Mouse (Mus musculus) midbrain, embryonic 16.5 days (tissue): Measurements from ENCODE around the gene Foxo6. TPM values are rescaled to one million over a fixed set of nuclear protein-coding genes. Genes with fewer than 3 reads are reported as not detected.

Experiments used
- ATAC-seq: fragments of 200-750 bp; cut with Nextera tagmentation; 2 replicates; pipeline ENCODE4 v1.8.0; 2017; ENCODE audit warnings: moderate TSS enrichment
- H3K27ac ChIP-seq: fragments of 300-500 bp; sonication (generic); 2 replicates; pipeline ENCODE4 v1.5.1; 2014; ENCODE audit warnings: mild to moderate bottlenecking, low read length, mixed read lengths
- H3K27me3 ChIP-seq: fragments of 300-500 bp; sonication (generic); 2 replicates; pipeline ENCODE4 v1.6.1; 2014; ENCODE audit warnings: low read depth, low read length, mixed read lengths; ENCODE audit not compliant: control insufficient read depth, insufficient read depth
- H3K36me3 ChIP-seq: fragments of 300-500 bp; sonication (generic); 2 replicates; pipeline ENCODE4 v1.6.1; 2014; ENCODE audit warnings: mild to moderate bottlenecking, low read length, moderate library complexity, mixed read lengths; ENCODE audit not compliant: control insufficient read depth, insufficient read depth
- H3K4me1 ChIP-seq: fragments of 300-500 bp; sonication (generic); 2 replicates; pipeline ENCODE4 v1.6.1; 2014; ENCODE audit warnings: mild to moderate bottlenecking, low read length, mixed read lengths; ENCODE audit not compliant: control insufficient read depth, insufficient read depth
- H3K4me2 ChIP-seq: fragments of 300-500 bp; sonication (generic); 2 replicates; pipeline ENCODE4 v1.6.1; 2014; ENCODE audit warnings: mild to moderate bottlenecking, low read length, mixed read lengths
- H3K4me3 ChIP-seq: fragments of 300-500 bp; sonication (generic); 2 replicates; pipeline ENCODE4 v1.5.1; 2014; ENCODE audit warnings: low read depth, mild to moderate bottlenecking, low read length, moderate library complexity, mixed read lengths
- H3K9ac ChIP-seq: fragments of 300-500 bp; sonication (generic); 2 replicates; pipeline ENCODE4 v1.6.1; 2014; ENCODE audit warnings: low read depth, low read length, mixed read lengths
- H3K9me3 ChIP-seq: fragments of 300-500 bp; sonication (generic); replicated peaks from 2 replicates; pipeline ENCODE4 v1.6.1; 2014; ENCODE audit warnings: mild to moderate bottlenecking, low read length, mixed read lengths; ENCODE audit not compliant: control insufficient read depth, poor library complexity, severe bottlenecking
- WGBS: fragments of 180-500 bp; shearing (Covaris S2); extraction: QIAGEN DNeasy Blood & Tissue Kit; methylation state at CpG from one replicate; pipeline ENCODE4 v1.1.7; 2014; 5-methylcytosine and 5-hydroxymethylcytosine counted together
- polyA plus RNA-seq: library from polyadenylated mRNA; unstranded; fragments of >200 nt; fragmentation: Nextera tagmentation; extraction: Ambion mirVana; gene quantifications from 2 replicates; pipeline ENCODE4 v1.2.1, GENCODE M21; 2015

Gene Foxo6
- polyA plus RNA-seq, 1 experiment from 2014 or later: 1.1 TPM

DNA sequence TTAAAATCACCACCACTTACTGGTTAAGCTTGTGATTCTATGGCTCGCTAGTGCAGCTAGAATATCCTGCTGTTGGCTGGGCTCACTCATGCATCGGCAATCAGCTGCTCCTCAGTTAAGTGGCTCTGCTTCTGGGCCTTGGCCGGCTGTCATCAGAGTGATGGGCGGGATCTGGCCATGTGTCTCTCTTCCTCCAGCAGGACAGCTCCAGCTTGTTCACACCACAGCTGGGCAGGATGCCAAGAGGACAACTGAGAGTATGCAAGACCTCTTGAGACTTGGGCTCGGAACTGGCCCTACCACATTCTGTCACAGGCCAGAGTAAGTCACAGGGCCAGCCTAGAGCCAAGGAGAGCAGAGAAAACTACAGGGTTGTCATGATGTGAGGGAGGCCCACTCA lies 39.7 kb downstream of the Foxo6 start:
- H3K27ac ChIP-seq: no peak overlapping the region
- no peak overlapping the region for H3K9ac ChIP-seq
- 34% methylated on average over 5 of the region's 5 CpGs for WGBS
- H3K4me3 ChIP-seq: no peak overlapping the region
- H3K27me3 ChIP-seq: no peaks in the 10 kb centered on the region
- H3K4me2 ChIP-seq: no peak overlapping the region
- H3K36me3 ChIP-seq: no peaks in the 10 kb centered on the region
- no peaks in the 10 kb centered on the region for H3K9me3 ChIP-seq
- no peak for ATAC-seq
- peaks cover 42% of the 10 kb centered on the region for H3K4me1 ChIP-seq

DNA sequence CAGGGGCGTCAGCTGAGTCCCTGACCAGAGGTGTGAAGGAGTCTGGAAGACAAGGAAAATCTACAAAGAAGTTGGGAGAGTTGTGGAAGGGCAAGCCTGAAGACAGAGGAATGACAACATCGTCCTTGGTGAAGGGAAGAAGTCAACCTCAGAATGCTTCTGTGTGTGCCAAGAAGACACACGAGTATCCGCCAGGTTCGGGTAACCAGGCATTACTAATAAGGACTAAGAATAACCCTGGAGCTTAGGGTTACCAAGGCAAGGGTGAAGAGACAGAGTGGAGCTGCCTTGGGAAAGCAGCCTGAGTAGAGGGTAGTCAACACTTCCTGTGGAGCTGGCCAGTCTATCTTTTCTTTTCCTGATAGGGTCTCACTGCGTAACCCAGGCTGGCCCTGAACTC lies 41.1 kb downstream of the Foxo6 start:
- H3K9me3 ChIP-seq: no peaks in the 10 kb centered on the region
- ATAC-seq: no peak
- 92% methylated on average over 6 of the region's 6 CpGs for WGBS
- no peak overlapping the region for H3K9ac ChIP-seq
- no peak overlapping the region for H3K4me2 ChIP-seq
- no peaks in the 10 kb centered on the region for H3K36me3 ChIP-seq
- H3K27me3 ChIP-seq: no peaks in the 10 kb centered on the region
- H3K4me3 ChIP-seq: no peak overlapping the region
- peaks cover 47% of the 10 kb centered on the region for H3K4me1 ChIP-seq
- no peak overlapping the region for H3K27ac ChIP-seq

DNA sequence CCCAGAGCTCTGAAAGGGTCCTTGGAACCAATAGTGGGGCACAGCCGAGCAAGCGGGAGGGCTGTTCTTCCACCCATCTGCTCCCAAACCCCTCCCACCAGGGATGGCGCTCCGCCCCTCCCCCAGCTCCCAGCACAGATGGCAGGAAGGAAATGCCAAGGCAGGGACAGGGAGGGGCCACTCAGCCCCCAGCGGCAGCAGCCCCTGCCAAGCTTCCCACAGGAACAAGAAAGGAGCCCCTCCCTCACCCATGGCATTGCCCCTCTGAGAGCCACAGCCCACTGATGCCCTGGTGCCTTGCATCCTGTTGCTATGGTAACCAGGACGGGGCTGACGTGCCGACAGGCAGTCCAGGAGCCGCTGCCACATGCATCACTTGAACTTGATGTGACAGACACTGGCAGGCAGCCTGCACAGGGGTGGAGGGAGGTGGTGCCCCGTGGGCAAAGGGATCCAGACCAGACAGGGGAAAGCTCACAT lies 44.3 kb downstream of the Foxo6 start:
- ATAC-seq: peak; percentile 91
- peak overlapping the region; percentile 81 for H3K27ac ChIP-seq
- no peaks in the 10 kb centered on the region for H3K9me3 ChIP-seq
- H3K27me3 ChIP-seq: no peaks in the 10 kb centered on the region
- peak overlapping the region; percentile 48 for H3K4me2 ChIP-seq
- WGBS: 0% methylated on average over 10 of the region's 10 CpGs
- peak overlapping the region; percentile 12 for H3K4me3 ChIP-seq
- H3K4me1 ChIP-seq: peaks cover 35% of the 10 kb centered on the region
- H3K9ac ChIP-seq: peak overlapping the region; percentile 54
- no peaks in the 10 kb centered on the region for H3K36me3 ChIP-seq

DNA sequence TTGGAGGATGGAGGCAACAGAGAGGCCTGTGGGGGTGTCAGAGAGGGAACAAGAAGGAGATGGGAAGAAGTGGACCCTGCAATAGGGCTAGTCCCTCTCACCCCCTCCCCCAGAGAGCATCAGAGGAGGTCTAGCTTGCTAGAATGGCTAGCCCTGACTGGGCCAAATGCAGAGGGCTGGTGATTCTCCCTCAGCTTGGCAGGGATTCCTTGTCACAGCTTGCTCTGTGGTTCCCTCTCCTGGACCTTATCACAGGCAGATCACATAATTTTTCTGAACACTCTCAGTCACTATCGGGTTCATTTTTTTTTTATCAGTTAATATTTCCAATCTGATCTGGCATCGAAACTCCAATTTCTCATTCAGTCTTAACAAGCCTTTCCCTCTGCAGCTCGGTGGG lies 46.0 kb downstream of the Foxo6 start:
- no peaks in the 10 kb centered on the region for H3K9me3 ChIP-seq
- WGBS: 53% methylated on average over 3 of the region's 3 CpGs
- H3K4me3 ChIP-seq: no peak overlapping the region
- no peak for ATAC-seq
- peaks cover 35% of the 10 kb centered on the region for H3K4me1 ChIP-seq
- peak overlapping the region; percentile 38 for H3K9ac ChIP-seq
- no peak overlapping the region for H3K4me2 ChIP-seq
- peak overlapping the region; percentile 81 for H3K27ac ChIP-seq
- H3K36me3 ChIP-seq: no peaks in the 10 kb centered on the region
- H3K27me3 ChIP-seq: no peaks in the 10 kb centered on the region

DNA sequence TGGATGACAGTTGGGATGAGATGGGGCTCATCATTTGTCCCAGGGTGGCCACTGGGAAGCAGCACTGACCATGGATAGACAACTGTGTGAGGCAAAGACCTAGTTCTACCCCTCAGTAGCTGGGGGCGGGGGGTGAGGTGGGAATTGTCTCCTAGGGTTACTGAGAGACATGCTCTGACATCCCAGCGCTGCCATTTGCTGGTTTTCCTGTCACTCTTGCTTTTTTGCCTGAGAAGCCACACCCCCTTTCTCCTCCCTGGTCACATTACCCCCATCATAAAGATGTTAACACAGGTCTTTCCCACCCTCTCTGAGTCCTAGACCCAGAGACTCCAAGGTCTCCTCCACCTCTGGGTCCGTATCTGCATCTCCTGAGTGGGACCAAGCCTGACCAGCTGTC lies 47.7 kb downstream of the Foxo6 start:
- Histone ChIP-seq H3K9ac (no peak overlapping the region), H3K27ac (no peak overlapping the region), H3K4me3 (no peak overlapping the region), H3K4me2 (no peak overlapping the region), H3K4me1 (peaks cover 35% of the 10 kb centered on the region), H3K27me3 (no peaks in the 10 kb centered on the region), H3K9me3 (no peaks in the 10 kb centered on the region), H3K36me3 (no peaks in the 10 kb centered on the region)
- no peak for ATAC-seq
- WGBS: 63% methylated on average over 3 of the region's 3 CpGs

DNA sequence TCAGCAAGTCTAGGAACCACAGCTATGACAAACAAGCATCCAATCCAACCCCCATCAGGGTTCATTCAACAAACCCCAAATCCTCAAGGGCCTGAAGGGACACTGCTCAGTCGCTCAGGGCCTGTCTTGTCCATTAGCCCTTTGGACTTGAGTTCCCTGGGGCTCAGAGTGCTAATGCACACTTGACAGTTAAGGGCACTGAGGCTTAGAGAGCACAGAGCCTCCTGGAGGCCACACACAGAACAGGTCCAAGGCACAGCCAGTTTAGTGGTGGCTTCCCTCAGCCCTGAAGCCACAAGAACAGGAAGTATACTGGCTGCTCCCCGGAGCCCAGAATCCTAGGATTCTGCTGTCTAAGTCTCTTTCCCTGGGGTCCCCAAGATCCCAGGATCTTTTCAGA lies 53.9 kb downstream of the Foxo6 start:
- WGBS: 80% methylated on average over 2 of the region's 2 CpGs
- ATAC-seq: no peak
- no peak overlapping the region for H3K4me3 ChIP-seq

DNA sequence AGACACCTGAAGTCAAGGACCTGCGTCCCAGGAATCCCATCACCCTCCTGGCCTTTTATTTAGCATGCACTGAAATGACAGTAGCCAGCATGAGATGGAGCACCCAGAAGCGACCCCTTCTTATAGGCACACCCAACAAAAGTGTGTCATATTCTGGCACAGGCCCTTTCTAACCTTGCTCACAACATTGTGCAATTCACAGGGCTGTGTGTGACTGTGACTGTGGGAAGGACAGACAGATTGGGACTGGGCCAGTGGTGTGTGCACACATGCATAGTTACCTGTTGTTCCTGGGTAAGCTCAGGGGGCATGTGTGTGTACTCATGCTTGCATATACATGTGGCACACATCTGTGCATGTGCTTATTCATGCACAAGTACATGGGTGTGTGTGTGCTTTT lies 54.6 kb downstream of the Foxo6 start:
- no peak for ATAC-seq
- no peak overlapping the region for H3K4me2 ChIP-seq
- 86% methylated on average over 2 of the region's 2 CpGs for WGBS

More for the DNA sequence above, 53.9 kb downstream of the Foxo6 start:
- H3K27me3 ChIP-seq: no peaks in the 10 kb centered on the region
- no peaks in the 10 kb centered on the region for H3K36me3 ChIP-seq
- H3K27ac ChIP-seq: no peak overlapping the region
- no peak overlapping the region for H3K9ac ChIP-seq
- H3K4me1 ChIP-seq: no peaks in the 10 kb centered on the region
- no peaks in the 10 kb centered on the region for H3K9me3 ChIP-seq
- H3K4me2 ChIP-seq: no peak overlapping the region

DNA sequence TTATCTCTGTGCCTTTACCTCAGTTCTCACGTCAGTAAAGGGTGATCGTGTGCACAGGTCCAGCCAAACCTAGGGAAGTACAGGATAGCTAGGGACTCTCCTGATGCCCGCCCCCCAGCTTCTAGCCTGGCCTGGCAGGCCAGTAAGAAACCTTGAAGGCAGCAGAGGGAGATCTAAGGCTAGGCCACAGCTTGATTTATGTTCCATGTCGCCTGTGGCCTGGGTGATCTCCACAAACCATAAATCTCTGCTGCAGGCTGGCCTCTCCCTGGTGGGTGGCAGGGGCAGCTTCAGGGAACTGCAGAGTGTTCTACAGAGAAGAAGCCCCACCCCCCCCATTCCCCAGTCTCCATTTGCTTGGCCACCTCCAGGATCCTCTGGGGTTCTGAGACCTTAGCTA lies 55.2 kb downstream of the Foxo6 start:
- ATAC-seq: no peak
- 72% methylated on average over 4 of the region's 4 CpGs for WGBS
- no peak overlapping the region for H3K9ac ChIP-seq
- no peak overlapping the region for H3K27ac ChIP-seq
- H3K27me3 ChIP-seq: no peaks in the 10 kb centered on the region
- no peaks in the 10 kb centered on the region for H3K9me3 ChIP-seq
- H3K36me3 ChIP-seq: no peaks in the 10 kb centered on the region
- no peak overlapping the region for H3K4me2 ChIP-seq
- H3K4me1 ChIP-seq: no peaks in the 10 kb centered on the region
- no peak overlapping the region for H3K4me3 ChIP-seq

More for the DNA sequence above, 54.6 kb downstream of the Foxo6 start:
- no peaks in the 10 kb centered on the region for H3K9me3 ChIP-seq
- no peak overlapping the region for H3K27ac ChIP-seq
- no peaks in the 10 kb centered on the region for H3K4me1 ChIP-seq
- no peak overlapping the region for H3K4me3 ChIP-seq
- no peak overlapping the region for H3K9ac ChIP-seq
- H3K36me3 ChIP-seq: no peaks in the 10 kb centered on the region
- H3K27me3 ChIP-seq: no peaks in the 10 kb centered on the region

DNA sequence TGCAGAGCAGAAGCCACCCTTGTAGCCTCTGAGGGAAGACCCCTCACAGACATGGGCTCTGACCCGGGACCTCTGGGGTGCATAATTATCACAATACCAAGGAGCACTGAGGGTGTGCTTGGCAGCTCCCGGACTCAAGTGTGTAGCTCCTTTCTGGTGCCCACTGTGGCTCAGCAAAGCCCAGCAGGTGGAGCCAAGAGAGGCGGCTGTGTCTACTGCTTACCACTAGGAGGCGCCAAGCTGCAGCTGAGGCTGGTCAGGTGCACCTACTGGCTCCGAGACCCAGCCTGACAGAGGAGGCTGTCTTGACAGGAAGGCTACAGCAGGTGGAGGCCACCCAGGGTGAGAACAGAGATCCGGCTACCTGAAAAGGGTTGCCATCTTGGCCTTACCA lies 56.9 kb downstream of the Foxo6 start:
- no peaks in the 10 kb centered on the region for H3K9me3 ChIP-seq
- H3K4me2 ChIP-seq: no peak overlapping the region
- no peak overlapping the region for H3K27ac ChIP-seq
- no peaks in the 10 kb centered on the region for H3K4me1 ChIP-seq
- 10% methylated on average over 6 of the region's 6 CpGs for WGBS
- no peak overlapping the region for H3K4me3 ChIP-seq
- no peaks in the 10 kb centered on the region for H3K27me3 ChIP-seq
- H3K36me3 ChIP-seq: no peaks in the 10 kb centered on the region
- no peak overlapping the region for H3K9ac ChIP-seq
- 0 out of 2 replicates have a peak, but pooled peaks have one; percentile 25 for ATAC-seq
